Mouse (Mus musculus): ENCODE results near the gene Armh1. TPM values are rescaled to one million over a fixed set of nuclear protein-coding genes. Genes with fewer than 3 reads are reported as not detected.

The Armh1 gene
- total and polyA plus RNA-seq, 2 experiments from 2014 or later: 0.18 to 1.4 TPM

GRCm38 (mm10) chr4:117202992-117203354 is 49.0 kb downstream of the Armh1 start:
- no peaks in the 10 kb centered on the region for H3K27me3 ChIP-seq (ENCODE audit: control insufficient read depth, insufficient read depth, low read length)
- peak overlapping the region; percentile 62; the same call in 1 of the 2 replicates for H3K4me2 ChIP-seq (ENCODE audit: low read depth, low read length)
- DNase-seq (ENCODE audit: low spot score) (no peak), ATAC-seq (ENCODE audit: insufficient read depth, low read depth) (no peak)
- peak overlapping the region; percentile 64; the same call in 1 of the 2 replicates for H3K9ac ChIP-seq (replicated peaks; ENCODE audit: low read depth, low read length)
- no peaks in the 10 kb centered on the region for H3K36me3 ChIP-seq (replicated peaks; ENCODE audit: control insufficient read depth, insufficient read depth, low read length)
- TF ChIP-seq CTCF (IDR thresholded peaks at IDR 0.05; ENCODE audit: low read depth): no peak
- no peak for TF ChIP-seq EP300 (IDR thresholded peaks at IDR 0.05; ENCODE audit: low read depth)
- H3K9me3 ChIP-seq (replicated peaks; ENCODE audit: control insufficient read depth, low read length): no peaks in the 10 kb centered on the region
- H3K4me1 ChIP-seq (ENCODE audit: control insufficient read depth, insufficient read depth): no peaks in the 10 kb centered on the region
- H3K27ac ChIP-seq (ENCODE audit: low read depth): peak overlapping the region; percentile 77; the same call in 1 of the 2 replicates
- H3K4me3 ChIP-seq (ENCODE audit: low read depth, low read length): no peak overlapping the region
- whole genome bisulfite sequencing: 67% methylated on average over 4 of the region's 4 CpGs

DNA sequence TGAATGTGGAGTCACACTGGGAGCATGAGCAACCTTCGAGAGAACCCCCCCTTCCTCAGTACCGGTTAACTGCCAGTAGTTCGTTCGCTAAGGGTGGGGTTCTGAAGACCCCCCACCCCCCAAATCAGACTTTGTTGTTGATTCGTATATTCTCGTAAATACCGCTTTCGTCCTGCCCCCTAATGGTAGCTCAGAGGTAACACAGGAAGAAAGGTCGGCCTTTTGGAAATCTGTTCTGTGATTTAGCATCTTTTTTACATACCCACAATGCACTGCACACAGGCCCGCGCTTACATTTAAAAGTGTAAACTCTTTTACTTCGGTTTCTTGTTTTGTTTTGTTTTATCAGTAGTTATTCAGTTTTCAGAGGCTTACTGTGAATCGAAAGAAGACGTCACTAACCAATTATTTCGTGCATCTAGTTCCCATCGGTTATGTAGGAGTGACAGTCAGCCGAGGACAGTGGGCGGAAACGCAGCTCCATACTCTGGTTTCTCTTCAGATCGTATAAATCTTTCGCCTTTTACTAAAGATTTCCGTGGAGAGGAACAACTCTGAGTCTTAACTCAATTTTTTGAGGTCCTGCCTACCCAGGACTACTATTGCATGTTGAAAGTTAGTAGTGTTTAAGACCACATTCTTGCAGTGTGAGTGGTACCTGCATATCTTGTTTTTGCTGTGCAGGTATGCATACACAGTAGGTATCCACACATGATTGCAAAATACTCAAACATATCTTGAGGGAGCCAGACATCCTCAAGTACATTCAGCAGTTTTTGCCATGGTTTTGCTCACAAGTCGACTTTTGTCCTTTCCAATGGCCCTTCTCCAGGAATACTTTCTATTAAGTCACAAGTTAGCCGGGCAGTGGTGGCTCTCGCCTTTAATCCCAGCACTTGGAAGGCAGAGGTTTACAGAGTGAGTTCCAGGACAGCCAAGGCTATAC is 49.6 kb downstream of the Armh1 start:
- WGBS: under 1% methylated on average over 25 of the region's 25 CpGs
- peak; percentile 89 for DNase-seq (ENCODE audit: low spot score)

DNA sequence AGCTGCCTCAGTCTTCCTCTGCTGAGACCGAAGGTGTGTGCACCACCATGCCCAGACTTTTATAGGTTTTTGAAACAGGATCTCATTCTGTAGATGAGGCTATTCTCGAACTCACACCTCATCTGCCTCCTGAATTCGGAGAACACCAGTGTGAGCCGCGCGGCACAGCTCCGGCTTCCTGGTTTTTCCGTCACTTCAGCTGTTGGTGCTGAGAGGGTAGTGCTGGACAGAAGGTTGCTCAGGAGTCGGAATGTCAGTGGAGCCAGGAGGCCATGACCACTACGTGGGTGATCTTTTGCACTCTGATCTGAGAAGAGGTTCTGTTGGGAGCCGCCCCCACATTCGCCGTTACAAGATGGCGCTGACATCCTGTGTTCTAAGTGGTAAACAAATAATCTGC is 60.1 kb downstream of the Armh1 start:
- Histone ChIP-seq H3K27ac (ENCODE audit: low read depth) (no peak overlapping the region), H3K4me3 (ENCODE audit: low read depth, low read length) (no peak overlapping the region), H3K4me1 (ENCODE audit: control insufficient read depth, insufficient read depth) (0 out of 2 replicates have a peak, but pooled peaks cover 3% of the 10 kb centered on the region), H3K4me2 (ENCODE audit: low read depth, low read length) (no peak overlapping the region), H3K27me3 (ENCODE audit: control insufficient read depth, insufficient read depth, low read length) (no peaks in the 10 kb centered on the region), H3K9ac (replicated peaks; ENCODE audit: low read depth, low read length) (no peak overlapping the region), H3K9me3 (replicated peaks; ENCODE audit: control insufficient read depth, low read length) (no peaks in the 10 kb centered on the region), H3K36me3 (replicated peaks; ENCODE audit: control insufficient read depth, insufficient read depth, low read length) (no peaks in the 10 kb centered on the region)
- ATAC-seq (ENCODE audit: insufficient read depth, low read depth) (no peak), DNase-seq (ENCODE audit: low spot score) (no peak)
- 92% methylated on average over 14 of the region's 14 CpGs for WGBS
- TF ChIP-seq EP300 (IDR thresholded peaks at IDR 0.05; ENCODE audit: low read depth) (no peak), CTCF (IDR thresholded peaks at IDR 0.05; ENCODE audit: low read depth) (no peak)

More for the DNA sequence above, 49.6 kb downstream of the Armh1 start:
- H3K27me3 ChIP-seq (ENCODE audit: control insufficient read depth, insufficient read depth, low read length): no peaks in the 10 kb centered on the region
- H3K27ac ChIP-seq (ENCODE audit: low read depth): peak overlapping the region; percentile 77
- no peaks in the 10 kb centered on the region for H3K9me3 ChIP-seq (replicated peaks; ENCODE audit: control insufficient read depth, low read length)
- H3K4me3 ChIP-seq (ENCODE audit: low read depth, low read length): peak overlapping the region; percentile 40
- H3K4me1 ChIP-seq (ENCODE audit: control insufficient read depth, insufficient read depth): no peaks in the 10 kb centered on the region
- no peaks in the 10 kb centered on the region for H3K36me3 ChIP-seq (replicated peaks; ENCODE audit: control insufficient read depth, insufficient read depth, low read length)
- H3K9ac ChIP-seq (replicated peaks; ENCODE audit: low read depth, low read length): peak overlapping the region; percentile 64
- 0 out of 2 replicates have a peak, but pooled peaks have one; percentile 45 for TF ChIP-seq EP300 (IDR thresholded peaks at IDR 0.05; ENCODE audit: low read depth)
- peak; percentile 67 for TF ChIP-seq CTCF (IDR thresholded peaks at IDR 0.05; ENCODE audit: low read depth)
- peak overlapping the region; percentile 62 for H3K4me2 ChIP-seq (ENCODE audit: low read depth, low read length)
- ATAC-seq (ENCODE audit: insufficient read depth, low read depth): peak; percentile 77

- peak overlapping the region; percentile 71 for H3K9ac ChIP-seq (replicated peaks; ENCODE audit: low read depth, low read length)
Observed at GRCm38 (mm10) chr4:117190660-117191059, 61.3 kb downstream of the Armh1 start.

GRCm38 (mm10) chr4:117189856-117190543 is 61.9 kb downstream of the Armh1 start:
- H3K9me3 ChIP-seq (replicated peaks; ENCODE audit: control insufficient read depth, low read length): no peaks in the 10 kb centered on the region
- H3K9ac ChIP-seq (replicated peaks; ENCODE audit: low read depth, low read length): peak overlapping the region; percentile 71
- H3K36me3 ChIP-seq (replicated peaks; ENCODE audit: control insufficient read depth, insufficient read depth, low read length): no peaks in the 10 kb centered on the region
- ATAC-seq (ENCODE audit: insufficient read depth, low read depth) (peak; percentile 77), DNase-seq (ENCODE audit: low spot score) (peak; percentile 87)
- H3K27ac ChIP-seq (ENCODE audit: low read depth): peak overlapping the region; percentile 86
- WGBS: under 1% methylated on average over 9 of the region's 9 CpGs
- 0 out of 2 replicates have a peak, but pooled peaks cover 3% of the 10 kb centered on the region for H3K4me1 ChIP-seq (ENCODE audit: control insufficient read depth, insufficient read depth)
- H3K27me3 ChIP-seq (ENCODE audit: control insufficient read depth, insufficient read depth, low read length): no peaks in the 10 kb centered on the region
- TF ChIP-seq CTCF (IDR thresholded peaks at IDR 0.05; ENCODE audit: low read depth) (no peak), EP300 (IDR thresholded peaks at IDR 0.05; ENCODE audit: low read depth) (peak; percentile 48; the same call in 1 of the 2 replicates)
- H3K4me3 ChIP-seq (ENCODE audit: low read depth, low read length): peak overlapping the region; percentile 53
- H3K4me2 ChIP-seq (ENCODE audit: low read depth, low read length): peak overlapping the region; percentile 60

More at GRCm38 (mm10) chr4:117190660-117191059, 61.3 kb downstream of the Armh1 start:
- H3K4me3 ChIP-seq (ENCODE audit: low read depth, low read length): no peak overlapping the region
- peak overlapping the region; percentile 86 for H3K27ac ChIP-seq (ENCODE audit: low read depth)
- no peak overlapping the region for H3K4me2 ChIP-seq (ENCODE audit: low read depth, low read length)
- WGBS: 69% methylated on average over 7 of the region's 7 CpGs
- TF ChIP-seq CTCF (IDR thresholded peaks at IDR 0.05; ENCODE audit: low read depth): no peak
- no peak for TF ChIP-seq EP300 (IDR thresholded peaks at IDR 0.05; ENCODE audit: low read depth)
- no peaks in the 10 kb centered on the region for H3K27me3 ChIP-seq (ENCODE audit: control insufficient read depth, insufficient read depth, low read length)
- DNase-seq (ENCODE audit: low spot score) (no peak), ATAC-seq (ENCODE audit: insufficient read depth, low read depth) (no peak)
- H3K36me3 ChIP-seq (replicated peaks; ENCODE audit: control insufficient read depth, insufficient read depth, low read length): no peaks in the 10 kb centered on the region
- H3K4me1 ChIP-seq (ENCODE audit: control insufficient read depth, insufficient read depth): 0 out of 2 replicates have a peak, but pooled peaks cover 3% of the 10 kb centered on the region
- H3K9me3 ChIP-seq (replicated peaks; ENCODE audit: control insufficient read depth, low read length): no peaks in the 10 kb centered on the region

All from heart, postnatal 0 days (tissue).